Mouse (Mus musculus) left cerebral cortex, adult 9 months (tissue): ENCODE measurements around the gene Fhad1.

ENCODE experiments used
- DNase-seq, 2 experiments: peaks; one replicate each; pipeline ENCODE4 v3.0.0; 2022; ENCODE audit warnings: low spot score in 2 of 2

Fhad1 gene

DNA sequence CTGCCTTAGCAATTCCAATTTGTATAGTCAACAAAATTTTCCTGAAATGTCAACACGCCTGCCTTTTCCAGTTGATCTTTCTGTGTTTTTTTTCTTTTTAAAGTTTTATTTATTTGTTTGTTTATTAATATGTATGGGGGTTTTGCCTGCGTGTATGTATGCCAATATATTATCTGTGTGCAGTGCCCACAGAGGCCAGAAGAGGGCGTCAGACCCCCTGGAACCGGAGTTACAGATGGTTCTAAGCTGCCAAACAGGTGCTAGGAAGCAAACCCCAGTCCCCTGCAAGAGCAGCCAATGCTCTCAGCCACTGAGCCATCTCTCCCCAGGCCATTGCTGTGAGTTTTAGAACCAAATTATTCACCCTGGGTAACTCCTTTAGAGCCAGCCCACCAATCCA, 76.3 kb downstream of the Fhad1 start:
- DNase-seq: no peak

DNA sequence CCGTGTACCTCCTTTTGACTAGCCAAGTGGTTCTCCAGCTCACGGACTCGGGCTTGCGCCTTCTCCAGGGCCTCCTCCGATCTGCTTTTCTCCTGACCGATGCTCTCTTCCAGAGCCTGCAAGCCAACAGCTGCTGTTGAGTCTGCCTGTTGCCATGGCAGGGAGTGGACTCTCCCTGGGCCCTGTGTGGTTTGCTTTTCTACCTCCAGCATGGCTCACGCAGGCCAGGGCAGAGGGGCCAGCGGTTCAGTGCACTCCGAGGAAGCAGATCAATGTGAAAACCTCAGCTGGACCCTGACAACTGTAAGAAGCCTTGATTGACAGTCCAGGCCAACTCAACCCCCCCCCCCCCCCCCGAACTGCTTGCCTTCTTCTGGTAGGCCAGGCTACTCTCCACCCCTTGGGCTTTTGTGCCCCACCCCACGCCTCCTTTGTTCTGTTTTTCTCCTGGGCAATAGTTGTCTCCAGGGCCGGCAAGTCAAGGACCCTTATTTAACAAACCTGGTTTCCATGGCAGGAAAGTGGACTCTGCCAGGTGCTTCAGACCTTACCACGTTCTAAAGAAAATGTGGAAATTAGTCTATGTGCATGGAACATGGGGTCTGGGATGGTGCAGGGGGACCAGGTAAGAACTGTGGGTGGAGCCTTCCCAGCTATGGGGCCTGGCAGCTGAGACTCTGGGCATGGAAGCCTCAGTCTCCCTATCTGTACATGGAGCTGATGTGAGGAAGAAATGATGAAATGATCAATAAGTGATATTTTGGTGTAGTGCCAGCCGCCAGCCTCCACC, 81.9 kb downstream of the Fhad1 start:
- DNase-seq: no peak

DNA sequence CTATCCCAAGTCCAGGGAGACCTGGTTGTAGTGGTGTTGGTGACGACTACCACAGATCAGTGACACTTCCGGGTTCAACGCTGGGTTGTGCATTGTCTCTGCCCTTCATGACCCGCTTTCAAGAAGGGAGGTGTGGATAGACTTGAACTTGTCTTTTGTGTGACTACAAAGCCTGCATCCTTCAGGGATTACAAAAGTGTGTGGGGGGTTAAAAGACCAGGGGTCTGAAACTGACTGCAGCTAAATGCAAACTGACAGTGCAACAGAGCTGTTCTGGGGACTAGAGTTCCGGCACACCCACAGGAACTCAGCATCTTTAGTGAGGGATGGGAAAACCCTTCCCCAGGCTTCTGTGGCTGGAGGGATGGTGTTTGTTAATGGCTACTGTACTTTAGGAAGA, 83.4 kb downstream of the Fhad1 start:
- no peak for DNase-seq

DNA sequence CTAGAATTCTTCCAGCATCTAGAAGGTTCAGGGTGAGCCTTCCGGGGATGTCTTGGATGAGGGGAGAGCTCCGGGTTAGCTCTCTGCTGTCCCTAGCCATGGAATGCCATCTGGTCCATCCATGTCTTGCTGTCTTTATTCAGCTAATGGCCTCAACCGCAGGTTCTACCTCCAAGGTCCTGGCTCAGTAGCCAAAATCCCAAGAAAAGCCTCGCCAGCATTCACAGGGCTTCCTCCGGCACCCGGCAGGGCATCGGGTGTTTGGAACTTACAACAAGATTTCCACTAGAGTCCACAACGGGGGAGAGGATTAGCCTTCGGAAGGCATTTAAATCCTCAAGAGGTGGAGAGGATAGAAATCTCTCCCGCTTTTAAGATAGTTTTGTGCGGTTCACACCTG, 84.9 kb downstream of the Fhad1 start:
- DNase-seq: no peak

DNA sequence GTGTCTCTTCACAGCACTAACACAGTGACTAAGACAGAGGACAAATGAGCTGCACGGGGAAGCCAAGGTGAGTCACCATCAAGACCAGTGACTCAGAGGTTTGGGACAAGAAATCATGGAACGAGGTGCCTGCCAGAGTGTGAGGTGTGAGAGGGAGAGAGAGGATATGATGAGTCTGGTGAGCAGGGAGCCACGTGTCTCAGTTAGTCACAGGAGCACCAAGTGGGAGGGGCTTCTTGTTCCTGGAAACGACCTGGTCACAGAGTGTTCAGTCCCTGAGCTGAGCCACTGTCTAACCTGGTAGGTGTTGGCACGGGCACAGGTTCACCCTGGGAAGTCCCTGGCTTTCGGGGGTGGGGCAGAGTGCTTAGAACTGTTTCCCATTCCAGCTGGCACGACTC, 86.0 kb downstream of the Fhad1 start:
- peak; percentile 49 to 60 for DNase-seq

DNA sequence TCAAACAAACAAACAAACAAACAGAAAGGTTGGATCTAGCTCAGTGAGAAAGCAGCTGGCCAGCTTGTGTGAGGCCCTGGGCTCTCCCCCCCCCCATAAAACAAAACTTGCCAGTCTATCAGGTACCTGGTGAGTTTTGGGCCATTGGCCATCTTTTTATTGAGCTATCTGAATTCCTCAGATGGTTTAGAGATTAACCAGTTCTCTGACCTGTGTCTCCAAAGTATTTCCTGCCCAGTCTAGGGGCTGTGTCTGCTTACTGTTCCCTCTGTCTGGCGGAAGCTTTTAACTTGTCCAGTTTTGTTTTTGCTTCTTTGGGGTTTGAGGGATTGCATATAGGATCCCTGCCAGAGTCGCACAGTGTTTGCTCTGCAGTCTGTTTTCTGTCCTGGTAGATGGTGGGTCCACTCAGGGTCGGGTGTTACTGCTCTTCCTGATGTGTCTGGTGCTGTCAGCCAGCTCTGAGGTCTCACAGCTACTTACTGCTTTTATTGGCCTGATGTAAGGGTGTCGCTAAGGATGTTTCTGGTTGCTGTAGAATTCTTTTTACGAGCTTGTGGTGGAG, 89.0 kb downstream of the Fhad1 start:
- no peak for DNase-seq

DNA sequence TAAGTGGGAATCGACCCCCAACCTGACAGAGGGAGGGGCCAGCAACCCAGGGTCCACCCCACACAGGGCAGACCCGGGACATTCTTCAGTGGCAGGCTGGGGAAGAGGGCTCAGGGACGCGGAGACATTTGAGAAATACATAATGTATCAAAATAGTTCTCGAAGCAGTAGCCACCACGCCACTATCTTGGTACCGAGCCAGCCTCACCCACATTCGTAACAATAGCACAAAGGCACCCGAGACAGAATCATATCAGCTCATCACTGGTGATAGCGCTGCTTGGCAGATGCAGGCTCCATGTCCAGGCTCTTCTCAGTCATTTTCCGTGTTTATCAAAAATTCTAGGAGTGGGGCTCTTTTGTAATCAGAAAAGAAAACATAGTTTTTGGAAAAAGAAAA, 90.9 kb downstream of the Fhad1 start:
- peak in 1 of 2 experiments; percentile 45 for DNase-seq

DNA sequence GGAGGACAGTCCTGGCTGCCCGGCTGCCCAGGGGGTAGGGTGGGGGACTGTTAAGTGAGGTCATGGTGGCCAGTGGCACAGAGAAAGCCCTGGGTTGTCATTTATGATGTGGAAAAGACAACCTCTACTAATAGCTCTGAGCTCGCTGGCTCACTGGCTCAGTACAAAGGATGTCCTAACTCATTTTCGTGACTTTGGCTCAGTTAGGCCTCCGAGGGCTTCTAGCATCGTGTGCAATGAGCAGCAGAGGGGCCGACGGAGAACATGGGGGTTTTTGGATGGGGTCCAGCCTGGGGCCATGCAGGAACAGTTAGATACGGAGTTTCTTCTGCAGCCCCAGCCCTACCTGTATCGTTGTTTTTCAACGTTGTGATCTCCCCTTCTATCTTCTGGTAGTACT, 94.5 kb downstream of the Fhad1 start:
- DNase-seq: no peak

DNA sequence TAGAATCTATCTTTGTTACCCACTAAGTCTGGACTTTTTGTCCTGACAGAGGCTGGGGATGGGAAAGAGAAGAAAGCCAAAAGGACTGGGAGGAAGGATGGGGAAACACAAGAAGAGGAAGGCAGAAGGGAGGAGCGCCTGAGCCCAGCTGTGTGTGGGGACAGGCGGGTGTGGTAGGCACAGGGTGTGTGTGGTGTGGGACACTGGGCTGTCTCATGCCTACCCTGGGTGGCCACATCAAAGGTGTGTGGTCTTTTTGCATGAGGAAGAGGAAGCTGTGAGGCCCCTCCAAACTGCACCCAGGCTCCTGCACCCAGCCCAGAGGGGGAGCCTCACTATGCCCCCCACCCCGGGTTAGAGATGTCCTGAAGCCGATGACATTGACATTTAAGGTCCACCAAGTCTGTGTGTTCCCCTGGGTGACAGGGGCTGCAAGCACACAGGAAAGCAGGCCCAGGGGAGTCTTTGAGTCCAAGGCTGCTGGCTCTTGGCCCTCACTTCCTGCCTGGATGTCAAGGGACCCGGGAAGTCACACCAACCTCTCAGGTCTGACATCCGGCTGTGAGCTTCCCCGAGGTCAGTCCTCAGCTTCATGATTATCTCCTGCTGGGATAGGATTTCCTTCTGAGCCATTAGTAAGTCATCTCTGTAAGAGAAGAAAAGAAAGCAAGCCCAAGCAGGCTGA, 97.0 kb downstream of the Fhad1 start:
- no peak for DNase-seq

DNA sequence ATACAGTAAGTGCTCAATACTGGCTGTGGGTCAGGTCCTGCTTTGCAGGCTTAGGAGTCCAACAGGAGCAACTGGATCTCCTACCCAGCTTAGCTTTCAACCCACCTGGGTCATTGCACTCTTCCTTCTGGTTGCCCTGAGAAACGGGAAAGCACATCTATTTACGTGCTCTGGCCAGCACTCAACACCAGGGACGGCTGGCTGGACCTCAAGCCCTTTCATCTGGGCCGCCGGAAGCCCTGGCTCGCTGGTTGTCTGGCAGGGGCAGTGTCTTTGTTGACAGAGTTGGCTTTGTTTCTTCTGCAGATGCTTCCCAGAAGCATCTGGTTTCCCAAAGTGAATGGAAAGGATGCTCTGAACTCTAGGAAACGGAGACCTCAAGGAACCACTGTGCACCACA, 100.8 kb downstream of the Fhad1 start:
- DNase-seq: no peak

DNA sequence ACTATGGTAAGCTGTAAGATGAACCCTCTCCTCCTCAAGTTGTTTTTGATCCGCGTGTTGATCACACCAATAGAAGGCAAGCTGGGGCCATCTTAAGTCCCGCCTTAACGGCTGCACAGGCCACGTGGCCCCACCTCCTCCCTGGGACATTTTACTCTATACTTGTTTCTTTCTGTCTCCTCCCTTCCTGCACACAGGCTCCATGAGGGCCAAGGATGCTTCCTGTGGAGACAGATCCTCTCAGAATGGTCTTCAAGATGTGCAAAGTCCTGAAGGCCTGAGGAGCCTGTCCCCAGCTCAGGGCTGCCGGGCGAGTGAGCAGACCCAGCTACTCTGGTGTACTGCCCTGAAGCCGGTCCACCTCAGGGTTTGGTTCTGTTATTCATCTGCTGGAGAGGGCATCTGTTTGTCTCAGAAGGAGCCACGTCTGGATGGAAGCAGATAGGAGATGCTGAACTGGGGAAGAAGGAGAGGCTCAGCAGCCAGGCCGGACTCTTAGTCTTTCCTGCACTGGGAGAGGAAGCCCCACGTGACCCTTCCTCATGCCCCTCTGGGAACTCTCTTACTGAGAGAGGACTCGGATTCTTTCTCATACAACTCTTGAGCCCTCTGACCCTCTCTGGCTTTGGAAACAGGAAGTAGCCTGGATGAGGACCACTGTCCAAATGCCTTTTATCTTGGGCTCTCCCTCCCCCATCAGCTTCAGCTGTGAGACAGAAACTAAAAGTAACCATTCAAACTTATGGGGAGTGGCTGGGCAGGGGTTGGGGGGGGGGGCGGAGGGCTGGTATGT, 101.5 kb downstream of the Fhad1 start:
- no peak for DNase-seq

DNA sequence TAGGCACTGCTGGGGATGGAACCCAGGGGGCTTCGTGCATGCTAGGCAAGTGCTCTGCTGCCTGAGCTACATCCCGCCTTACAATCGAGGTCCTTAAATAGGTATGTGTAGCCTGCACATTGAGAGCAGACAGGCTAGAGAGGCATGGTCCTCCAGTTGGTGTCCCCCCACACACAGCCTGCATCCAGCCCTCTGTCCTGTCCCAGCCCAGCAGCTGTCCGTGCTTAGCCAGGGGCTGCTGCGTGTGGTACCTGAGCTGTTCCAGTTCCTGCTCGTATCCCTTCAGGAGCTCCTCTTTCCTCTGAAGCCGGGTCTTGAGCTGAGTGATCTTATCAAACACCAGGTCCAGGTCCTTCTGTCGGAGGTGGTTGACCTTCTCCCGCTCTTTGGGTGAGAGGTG, 110.2 kb downstream of the Fhad1 start:
- DNase-seq: no peak

DNA sequence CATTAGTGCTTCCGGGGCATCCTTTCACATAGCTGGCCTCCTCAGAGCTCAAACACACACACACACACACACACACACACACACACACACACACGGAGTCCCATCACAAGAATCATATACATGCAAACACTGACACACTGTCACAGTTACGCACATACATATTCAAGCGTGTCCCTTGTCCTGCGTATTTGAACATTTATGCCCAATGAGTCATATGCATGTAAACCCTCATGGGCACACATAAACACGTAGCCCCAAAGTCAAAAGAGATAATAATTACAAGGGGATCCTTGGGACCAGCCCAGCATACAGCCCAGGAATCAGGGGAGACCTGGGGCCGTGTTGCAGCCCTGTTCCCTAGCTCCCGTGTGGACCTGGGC, 112.4 kb downstream of the Fhad1 start:
- DNase-seq: no peak

DNA sequence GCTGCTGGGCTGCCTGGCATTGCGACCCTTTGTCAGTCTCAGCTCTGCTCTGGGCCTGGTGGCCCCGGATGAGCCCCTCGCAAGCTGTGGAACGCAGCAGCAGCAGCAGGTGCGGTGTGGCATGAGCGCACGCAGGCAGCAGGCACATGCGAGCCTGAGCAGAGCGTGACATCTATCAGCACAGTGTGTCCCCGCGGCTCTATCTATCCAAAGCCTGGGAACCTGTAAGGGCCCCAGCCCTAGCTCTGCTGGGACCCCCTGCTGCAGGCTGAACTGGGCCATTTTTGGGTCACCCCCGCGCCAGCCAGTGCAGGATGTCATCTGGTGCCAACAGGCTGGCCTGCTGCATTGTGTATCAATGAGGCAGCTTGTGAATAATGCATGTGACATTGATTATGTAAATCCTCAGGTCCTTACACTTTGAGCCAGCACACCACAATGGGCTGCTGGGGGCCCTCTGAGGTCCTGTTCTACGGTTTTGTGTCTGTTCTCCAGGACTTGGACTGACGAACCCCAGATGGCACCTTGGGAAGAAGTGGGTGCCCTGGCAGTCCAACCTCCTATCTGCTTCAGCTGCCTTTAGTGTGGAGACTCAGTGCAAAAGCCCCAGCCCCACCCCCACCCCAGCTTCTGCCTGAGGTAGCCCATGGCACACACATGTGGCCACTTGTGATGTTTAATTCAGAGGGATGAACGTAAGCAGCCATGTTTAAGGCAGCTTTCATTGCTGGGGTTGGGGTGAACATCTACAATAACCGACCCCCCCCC, 113.0 kb downstream of the Fhad1 start:
- DNase-seq: no peak

DNA sequence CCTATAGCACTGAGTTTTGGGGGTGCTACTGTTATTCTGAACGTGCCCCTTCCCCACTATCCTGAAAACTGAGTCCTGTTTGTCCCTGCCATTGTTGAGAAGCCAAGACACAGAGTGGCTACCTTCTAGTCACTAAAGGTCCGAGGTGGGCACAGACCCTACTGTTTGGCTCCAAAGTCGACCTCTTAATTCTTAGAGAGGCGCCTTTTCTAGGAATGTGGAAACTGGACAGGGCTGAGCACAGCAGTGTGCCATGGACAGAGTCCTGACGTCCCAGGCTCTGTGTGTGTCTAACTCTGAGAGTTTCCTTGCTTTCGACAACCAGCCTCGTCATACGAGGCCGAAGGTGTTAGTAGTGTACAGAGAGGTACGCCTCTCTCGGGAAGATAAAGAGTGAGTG, 114.5 kb downstream of the Fhad1 start:
- no peak for DNase-seq

DNA sequence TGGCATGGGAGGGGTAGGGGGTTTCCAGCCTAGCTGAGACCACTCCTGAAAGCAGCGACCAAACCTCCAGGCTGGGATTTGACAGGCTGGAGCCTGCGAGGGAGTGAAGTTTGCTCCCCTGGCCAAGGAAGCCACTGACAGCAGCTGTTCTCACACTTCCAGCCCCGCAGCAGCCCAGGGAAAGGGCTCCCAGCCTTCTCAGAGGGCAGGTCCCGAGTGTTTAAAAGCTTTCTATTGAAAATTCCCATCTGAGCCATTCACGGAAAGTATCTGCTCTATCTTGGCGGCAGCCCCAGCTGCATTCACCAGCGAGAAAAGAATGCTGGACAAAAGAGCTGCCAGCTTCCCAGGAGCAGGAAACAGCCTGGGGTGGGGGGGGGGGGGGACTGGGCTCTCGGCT, 114.9 kb downstream of the Fhad1 start:
- no peak for DNase-seq

DNA sequence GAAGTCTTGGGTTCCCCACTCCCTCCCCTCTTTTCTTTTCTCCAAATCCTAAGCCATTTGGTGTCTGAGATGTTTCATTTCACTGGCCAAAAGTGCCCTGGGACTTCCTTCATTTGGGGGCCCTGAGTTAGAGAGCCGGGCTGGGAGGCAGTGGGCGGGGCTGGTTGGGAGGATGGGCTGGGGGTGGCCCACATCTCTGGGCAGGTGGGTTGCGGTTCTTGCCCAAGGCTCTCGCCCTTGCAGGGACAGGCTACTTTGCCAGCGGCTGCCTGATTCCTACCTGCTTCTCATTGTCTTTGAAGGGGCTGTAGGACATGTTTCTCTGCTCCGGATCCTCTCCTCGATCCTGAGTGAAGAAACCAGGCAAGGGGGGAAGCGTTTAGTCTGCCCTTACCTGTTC, 116.0 kb downstream of the Fhad1 start:
- no peak for DNase-seq

DNA sequence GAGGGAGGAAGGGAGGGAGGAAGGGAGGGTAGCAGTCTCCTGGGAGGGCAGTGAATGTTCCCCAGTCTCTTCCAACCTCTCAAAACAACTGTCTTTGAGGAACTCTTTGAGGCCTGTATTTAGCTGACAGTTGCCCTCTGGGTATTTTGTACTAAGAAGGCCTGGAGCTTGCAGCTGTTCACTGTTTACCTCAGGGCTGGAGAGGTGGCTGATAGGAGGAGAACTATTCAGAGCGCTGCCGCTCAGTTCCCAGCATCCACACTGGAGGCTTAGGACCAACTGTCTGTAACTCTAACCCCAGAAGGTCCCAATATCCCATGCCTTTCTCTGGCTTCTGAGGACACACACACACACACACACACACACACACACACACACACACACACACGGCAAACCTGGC, 117.0 kb downstream of the Fhad1 start:
- DNase-seq: no peak

DNA sequence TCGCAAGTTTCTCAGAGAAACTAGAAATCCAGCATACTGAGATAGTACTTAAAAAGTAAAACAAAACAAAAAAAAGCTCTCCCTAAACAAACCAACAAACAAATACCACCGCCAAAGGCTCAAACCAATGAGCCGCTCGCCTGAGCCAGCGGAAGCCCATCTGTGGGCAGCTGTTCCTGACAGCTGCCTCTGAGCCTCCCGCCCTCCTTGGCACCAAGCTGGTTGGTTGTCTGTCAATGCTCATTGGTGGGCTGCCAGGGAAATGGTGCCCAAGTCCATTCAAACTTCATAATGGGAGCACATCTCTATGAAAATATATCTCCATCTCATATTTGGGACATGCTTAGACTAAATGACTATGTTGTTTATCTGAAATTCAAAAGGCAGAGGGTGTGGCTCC, 117.7 kb downstream of the Fhad1 start:
- no peak for DNase-seq

DNA sequence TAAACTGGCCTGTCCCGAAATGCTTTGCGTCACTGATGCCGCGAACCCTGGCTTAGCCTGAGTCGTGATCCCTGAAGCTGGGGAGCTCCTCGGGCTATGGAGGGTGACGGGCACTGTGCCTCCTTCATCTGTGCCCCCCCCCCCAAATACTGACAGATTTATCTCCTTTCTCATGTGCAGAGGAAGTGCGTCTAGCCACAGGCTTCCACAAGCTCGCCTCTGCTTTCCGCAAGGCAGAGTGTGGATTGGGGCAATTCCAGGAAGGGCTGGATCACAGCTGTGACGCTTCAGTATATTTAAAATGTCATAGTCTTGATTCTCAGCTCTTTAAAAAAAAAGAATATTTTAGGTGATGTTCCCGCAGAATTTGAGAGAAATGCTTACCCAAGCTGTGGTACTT, 119.1 kb downstream of the Fhad1 start:
- DNase-seq: no peak

DNA sequence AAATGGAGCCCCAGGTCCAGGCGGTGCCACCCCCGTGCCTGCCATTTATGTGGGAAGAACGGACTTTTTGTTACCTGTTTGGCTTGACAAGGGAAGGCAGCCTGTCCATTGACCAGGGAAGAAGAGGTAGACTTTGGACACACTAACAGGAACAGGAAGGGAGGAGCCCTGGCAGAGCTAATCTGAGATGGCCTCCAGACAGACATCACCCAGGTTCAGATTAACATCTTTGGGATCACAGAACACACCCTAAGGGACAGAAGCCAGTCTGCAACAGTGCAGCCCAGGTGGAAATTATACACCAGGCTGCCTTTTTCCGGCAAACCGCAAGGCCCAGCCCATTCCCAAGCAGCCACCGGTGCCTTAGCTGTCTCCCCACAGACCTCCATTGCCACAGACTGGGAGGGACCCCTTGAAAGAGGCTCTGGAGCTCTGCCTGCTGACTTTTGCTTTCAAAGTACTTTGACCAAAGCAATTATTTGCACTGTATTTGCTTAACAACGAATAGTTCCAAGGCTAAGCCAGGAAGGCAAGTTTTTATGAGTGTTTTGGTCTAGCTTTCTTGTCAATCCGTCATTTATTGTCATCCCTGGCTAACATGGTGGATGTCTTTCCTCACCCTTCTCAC, 121.6 kb downstream of the Fhad1 start:
- DNase-seq: no peak
